Mouse (Mus musculus): ENCODE measurements around the gene Entpd7. TPM values are rescaled to one million over a fixed set of nuclear protein-coding genes. Genes with fewer than 3 reads are reported as not detected.

The Entpd7 gene
- total RNA-seq (2014; rRNA removed), result 6.9 and 10.0 TPM in 2 replicates
- polyA plus RNA-seq (2015; fragmentation: Nextera tagmentation; extraction: Ambion mirVana), result 7.1 and 8.2 TPM in 2 replicates

GRCm38 (mm10) chr19:43689419-43690246 lies at the start of gene Entpd7:
Gene Entpd7 (plus strand): TSS chr19:43689672.
- Histone ChIP-seq H3K27ac (ENCODE audit: low read depth, low read length) (peak within 1 kb of the TSS; percentile 81), H3K4me1 (ENCODE audit: insufficient read depth, low read length) (no peaks in the 10 kb centered on the region; the same call in 1 of the 2 replicates), H3K27me3 (ENCODE audit: insufficient read depth, low read length) (no peaks in the 10 kb centered on the region), H3K9me3 (ENCODE audit: low read length) (no peaks in the 10 kb centered on the region), H3K36me3 (ENCODE audit: insufficient read depth, low read length) (peaks cover 4% of the 10 kb centered on the region; the same call in 1 of the 2 replicates), H3K4me2 (ENCODE audit: low read depth, low read length, poor library complexity, severe bottlenecking) (peak within 1 kb of the TSS; percentile 91), H3K9ac (replicated peaks; ENCODE audit: low read length, poor library complexity, severe bottlenecking) (peak within 1 kb of the TSS; percentile 95), H3K4me3 (ENCODE audit: low read depth, low read length) (peak within 1 kb of the TSS; percentile 90)
- DNase-seq (ENCODE audit: low spot score) (peak; percentile 96), ATAC-seq (ENCODE audit: low FRiP score) (peak; percentile 97)
- peak; percentile 69 for TF ChIP-seq CTCF (IDR thresholded peaks at IDR 0.05)
- WGBS, result under 1% methylated on average over 55 of the region's 60 CpGs

DNA sequence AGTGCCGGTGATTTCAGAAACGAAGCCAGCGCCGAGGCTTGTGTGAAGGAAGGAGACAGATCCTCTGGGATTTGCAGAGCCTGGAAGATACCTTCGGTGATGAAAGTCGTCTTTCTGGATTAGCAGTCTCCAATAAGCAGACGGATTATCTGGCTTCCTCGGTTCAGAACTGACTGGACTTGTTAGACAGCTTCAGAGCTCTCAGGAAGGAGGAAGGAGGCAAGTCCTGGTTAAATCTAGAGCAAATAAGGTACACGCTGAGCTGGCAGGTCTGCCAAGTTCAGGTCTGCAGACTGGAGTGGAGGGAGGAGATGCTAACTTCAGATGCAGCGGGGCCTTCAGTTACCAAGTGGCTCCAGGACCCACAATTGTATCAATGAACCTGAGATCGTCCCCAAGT lies 47.6 kb upstream of the Entpd7 start:
- Histone ChIP-seq H3K4me2 (ENCODE audit: low read depth, low read length, poor library complexity, severe bottlenecking) (no peak overlapping the region), H3K36me3 (ENCODE audit: insufficient read depth, low read length) (no peaks in the 10 kb centered on the region), H3K9me3 (ENCODE audit: low read length) (no peaks in the 10 kb centered on the region), H3K4me1 (ENCODE audit: insufficient read depth, low read length) (no peaks in the 10 kb centered on the region), H3K27me3 (ENCODE audit: insufficient read depth, low read length) (no peaks in the 10 kb centered on the region), H3K27ac (ENCODE audit: low read depth, low read length) (no peak overlapping the region), H3K9ac (replicated peaks; ENCODE audit: low read length, poor library complexity, severe bottlenecking) (no peak overlapping the region), H3K4me3 (ENCODE audit: low read depth, low read length) (no peak overlapping the region)
- no peak for DNase-seq (ENCODE audit: low spot score)
- 66% methylated on average over 11 of the region's 11 CpGs for WGBS
- no peak for ATAC-seq (ENCODE audit: low FRiP score)
- no peak for TF ChIP-seq CTCF (IDR thresholded peaks at IDR 0.05)

DNA sequence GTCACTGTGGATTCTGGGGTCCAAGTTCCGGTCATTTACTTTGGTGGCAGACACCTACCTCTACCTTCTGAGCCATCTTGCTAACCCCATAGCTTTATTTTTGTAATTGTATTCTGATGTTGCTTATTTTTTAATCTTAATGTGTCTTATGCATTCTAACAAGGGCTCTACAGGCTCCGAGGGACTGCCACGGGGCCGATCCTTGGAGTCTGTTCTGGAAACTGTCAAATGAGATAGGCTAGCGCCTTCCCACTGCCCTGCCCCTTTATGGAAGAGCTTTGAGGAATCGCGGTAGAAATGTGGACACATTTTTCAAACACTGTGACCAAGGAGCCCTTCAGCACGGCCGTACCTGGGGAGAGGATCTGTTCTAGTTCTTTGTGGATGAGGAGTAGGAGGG lies 46.6 kb upstream of the Entpd7 start:
- H3K36me3 ChIP-seq (ENCODE audit: insufficient read depth, low read length), result no peaks in the 10 kb centered on the region
- H3K9me3 ChIP-seq (ENCODE audit: low read length), result no peaks in the 10 kb centered on the region
- no peak overlapping the region for H3K9ac ChIP-seq (replicated peaks; ENCODE audit: low read length, poor library complexity, severe bottlenecking)
- ATAC-seq (ENCODE audit: low FRiP score), result no peak
- no peak for DNase-seq (ENCODE audit: low spot score)
- WGBS, result 93% methylated on average over 9 of the region's 9 CpGs
- no peaks in the 10 kb centered on the region for H3K27me3 ChIP-seq (ENCODE audit: insufficient read depth, low read length)
- no peak for TF ChIP-seq CTCF (IDR thresholded peaks at IDR 0.05)
- no peaks in the 10 kb centered on the region for H3K4me1 ChIP-seq (ENCODE audit: insufficient read depth, low read length)
- H3K4me2 ChIP-seq (ENCODE audit: low read depth, low read length, poor library complexity, severe bottlenecking), result no peak overlapping the region
- H3K27ac ChIP-seq (ENCODE audit: low read depth, low read length), result no peak overlapping the region
- no peak overlapping the region for H3K4me3 ChIP-seq (ENCODE audit: low read depth, low read length)

GRCm38 (mm10) chr19:43645508-43645907 lies 44.0 kb upstream of the Entpd7 start:
- Histone ChIP-seq H3K4me2 (ENCODE audit: low read depth, low read length, poor library complexity, severe bottlenecking) (no peak overlapping the region), H3K36me3 (ENCODE audit: insufficient read depth, low read length) (no peaks in the 10 kb centered on the region), H3K9me3 (ENCODE audit: low read length) (no peaks in the 10 kb centered on the region), H3K4me1 (ENCODE audit: insufficient read depth, low read length) (no peaks in the 10 kb centered on the region), H3K27ac (ENCODE audit: low read depth, low read length) (no peak overlapping the region), H3K27me3 (ENCODE audit: insufficient read depth, low read length) (no peaks in the 10 kb centered on the region), H3K9ac (replicated peaks; ENCODE audit: low read length, poor library complexity, severe bottlenecking) (no peak overlapping the region), H3K4me3 (ENCODE audit: low read depth, low read length) (no peak overlapping the region)
- no peak for TF ChIP-seq CTCF (IDR thresholded peaks at IDR 0.05)
- WGBS, result 92% methylated on average over 9 of the region's 9 CpGs
- DNase-seq (ENCODE audit: low spot score) (no peak), ATAC-seq (ENCODE audit: low FRiP score) (no peak)

DNA sequence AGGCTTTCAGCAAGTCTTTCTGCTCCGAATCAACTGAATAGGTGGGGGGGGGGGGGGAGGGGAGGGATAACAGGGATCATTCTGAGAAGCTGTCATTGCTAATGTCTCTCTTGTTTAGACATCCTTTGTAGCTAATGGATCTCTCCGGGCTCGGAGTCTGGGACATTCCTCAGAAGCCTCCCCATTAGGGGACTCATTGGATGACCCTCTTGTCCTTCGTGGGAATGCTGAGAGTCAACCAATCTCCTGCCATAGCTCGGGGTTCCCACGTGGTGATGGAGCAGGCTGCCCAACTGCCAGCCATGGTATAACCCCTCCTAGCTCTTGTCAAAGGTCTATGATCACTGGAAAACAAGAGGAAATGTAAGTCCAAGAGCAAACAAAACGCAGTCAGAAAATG lies 42.6 kb upstream of the Entpd7 start:
- Histone ChIP-seq H3K4me1 (ENCODE audit: insufficient read depth, low read length) (no peaks in the 10 kb centered on the region), H3K27me3 (ENCODE audit: insufficient read depth, low read length) (no peaks in the 10 kb centered on the region), H3K4me3 (ENCODE audit: low read depth, low read length) (no peak overlapping the region), H3K9me3 (ENCODE audit: low read length) (no peaks in the 10 kb centered on the region), H3K27ac (ENCODE audit: low read depth, low read length) (no peak overlapping the region), H3K36me3 (ENCODE audit: insufficient read depth, low read length) (no peaks in the 10 kb centered on the region), H3K9ac (replicated peaks; ENCODE audit: low read length, poor library complexity, severe bottlenecking) (no peak overlapping the region), H3K4me2 (ENCODE audit: low read depth, low read length, poor library complexity, severe bottlenecking) (no peak overlapping the region)
- 54% methylated on average over 7 of the region's 7 CpGs for WGBS
- ATAC-seq (ENCODE audit: low FRiP score) (no peak), DNase-seq (ENCODE audit: low spot score) (no peak)
- no peak for TF ChIP-seq CTCF (IDR thresholded peaks at IDR 0.05)

DNA sequence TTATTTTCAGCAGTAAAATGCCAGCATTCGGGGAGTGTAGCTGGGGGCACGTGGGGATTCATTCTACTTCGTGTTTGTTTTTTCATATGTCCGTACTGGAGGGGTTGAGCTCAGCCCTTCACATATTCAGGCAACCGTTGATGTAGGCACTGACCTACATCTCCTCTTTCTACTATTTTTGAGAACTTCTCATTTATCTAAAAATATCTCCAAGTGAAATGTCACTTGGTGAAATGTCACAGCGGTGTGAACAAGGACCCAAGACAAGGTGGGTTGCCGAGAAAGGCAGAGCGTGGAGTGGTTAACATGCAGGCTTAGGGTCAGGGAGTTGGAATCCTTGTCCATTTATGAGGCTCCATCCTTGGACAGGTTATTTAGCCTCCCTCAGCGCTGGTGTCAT lies 42.2 kb upstream of the Entpd7 start:
- DNase-seq (ENCODE audit: low spot score), result no peak
- no peaks in the 10 kb centered on the region for H3K9me3 ChIP-seq (ENCODE audit: low read length)
- no peak overlapping the region for H3K4me3 ChIP-seq (ENCODE audit: low read depth, low read length)
- H3K27me3 ChIP-seq (ENCODE audit: insufficient read depth, low read length), result no peaks in the 10 kb centered on the region
- H3K4me2 ChIP-seq (ENCODE audit: low read depth, low read length, poor library complexity, severe bottlenecking), result no peak overlapping the region
- no peaks in the 10 kb centered on the region for H3K36me3 ChIP-seq (ENCODE audit: insufficient read depth, low read length)
- no peak overlapping the region for H3K9ac ChIP-seq (replicated peaks; ENCODE audit: low read length, poor library complexity, severe bottlenecking)
- no peak for ATAC-seq (ENCODE audit: low FRiP score)
- TF ChIP-seq CTCF (IDR thresholded peaks at IDR 0.05), result no peak
- no peaks in the 10 kb centered on the region for H3K4me1 ChIP-seq (ENCODE audit: insufficient read depth, low read length)
- H3K27ac ChIP-seq (ENCODE audit: low read depth, low read length), result no peak overlapping the region
- WGBS, result 90% methylated on average over 9 of the region's 9 CpGs

All from midbrain, postnatal 0 days (tissue).